Mouse (Mus musculus): ENCODE measurements around the gene Pglyrp1. TPM values are rescaled to one million over a fixed set of nuclear protein-coding genes. Genes with fewer than 3 reads are reported as not detected.
A peak's percentile ranks its signal among the peaks of the same experiment; 100 is the strongest.
"Not testable (repeated sequence)": the region's sequence is repeated elsewhere in the genome, so short reads cannot be mapped to it uniquely, and the experiment has no call there.

The Pglyrp1 gene
- 539 and 693 TPM in 2 replicates for polyA plus RNA-seq (2012; rRNA removed)

DNA sequence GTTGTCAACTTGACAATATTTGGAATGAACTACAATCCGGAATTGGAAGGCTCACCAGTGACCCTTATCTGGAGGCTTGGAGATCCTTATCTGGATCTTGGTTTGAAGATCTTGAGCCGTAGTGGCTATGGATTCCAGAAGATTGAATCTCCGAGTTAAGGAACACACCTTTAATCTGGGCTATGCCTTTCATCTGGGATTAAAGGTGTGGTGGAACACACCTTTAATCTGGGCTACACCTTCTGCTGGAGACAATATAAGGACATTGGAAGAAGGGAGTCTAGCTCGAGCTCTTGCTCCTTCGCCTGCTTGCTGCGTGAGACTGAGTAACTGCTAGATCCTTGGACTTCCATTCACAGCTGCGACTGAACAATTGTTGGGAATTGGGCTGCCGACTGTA lies at the start of gene Pglyrp1:
Pglyrp1 (plus strand) TSS at position 301 of the 400 bp plus-strand sequence.
- WGBS: 80% methylated on average over 1 of the region's 8 CpGs
- not testable (repeated sequence) for DNase-seq (ENCODE audit: low read depth, low spot score)

DNA sequence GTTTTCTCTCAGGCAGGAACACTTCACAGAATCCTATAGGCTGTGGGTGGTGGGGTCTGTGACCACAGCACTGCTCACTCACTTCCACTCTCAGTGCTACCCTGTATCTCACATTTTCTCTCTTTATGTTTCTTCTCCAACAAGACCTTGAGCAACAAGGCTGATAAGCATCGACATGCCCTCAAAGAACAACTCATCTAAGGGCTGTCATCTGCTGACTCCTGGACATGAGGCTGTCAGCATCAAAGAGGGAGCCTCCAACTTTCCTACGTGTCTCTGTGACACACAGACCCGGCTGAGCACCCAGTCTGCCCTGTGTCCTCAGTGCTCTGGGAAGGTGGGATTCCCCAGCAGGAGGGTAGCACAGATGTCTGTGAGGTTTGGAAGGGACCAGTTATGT lies 49.6 kb upstream of the Pglyrp1 start, which contains the start of gene Psg17:
Psg17 (minus strand) TSS at position 101 of the 400 bp plus-strand sequence.
- WGBS: 81% methylated on average over 3 of the region's 3 CpGs
- DNase-seq (ENCODE audit: low read depth, low spot score): no peak

DNA sequence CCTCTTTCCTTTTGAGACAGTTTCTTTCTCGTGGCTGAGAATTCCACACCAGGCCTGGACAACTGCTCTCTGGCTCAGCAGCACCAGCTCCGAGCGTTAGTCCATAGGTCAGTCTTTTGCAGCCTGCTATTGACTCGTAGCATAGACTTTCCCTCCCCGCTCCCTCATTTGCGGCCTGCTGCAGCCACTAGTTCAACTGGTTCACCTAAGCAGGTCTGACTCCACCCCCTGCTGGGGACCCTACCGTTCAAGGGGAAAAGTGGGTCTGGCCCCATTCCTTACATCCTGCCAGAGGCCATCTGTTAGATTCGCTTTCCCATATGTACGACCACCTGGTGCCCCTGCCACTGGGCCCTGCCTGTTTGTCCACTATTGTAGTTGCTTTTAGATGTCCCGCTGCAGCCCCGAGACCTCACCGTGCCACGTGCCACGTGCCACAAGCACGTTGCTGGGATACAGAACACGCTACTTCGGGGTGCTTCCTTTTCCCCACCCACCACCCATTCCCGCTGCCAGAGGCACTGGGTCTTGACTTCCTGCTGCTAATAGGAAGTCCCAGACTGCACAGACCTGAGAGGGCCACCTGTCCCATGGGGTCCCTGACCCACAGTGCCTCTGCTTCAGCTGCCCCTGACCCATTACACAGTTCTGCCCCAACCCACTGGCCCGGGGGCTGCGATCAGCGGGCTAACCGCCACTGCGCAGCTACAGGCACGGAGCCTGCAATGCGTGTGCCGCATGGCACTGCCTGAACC lies 43.2 kb upstream of the Pglyrp1 start:
- no peak for DNase-seq (ENCODE audit: low read depth, low spot score)

DNA sequence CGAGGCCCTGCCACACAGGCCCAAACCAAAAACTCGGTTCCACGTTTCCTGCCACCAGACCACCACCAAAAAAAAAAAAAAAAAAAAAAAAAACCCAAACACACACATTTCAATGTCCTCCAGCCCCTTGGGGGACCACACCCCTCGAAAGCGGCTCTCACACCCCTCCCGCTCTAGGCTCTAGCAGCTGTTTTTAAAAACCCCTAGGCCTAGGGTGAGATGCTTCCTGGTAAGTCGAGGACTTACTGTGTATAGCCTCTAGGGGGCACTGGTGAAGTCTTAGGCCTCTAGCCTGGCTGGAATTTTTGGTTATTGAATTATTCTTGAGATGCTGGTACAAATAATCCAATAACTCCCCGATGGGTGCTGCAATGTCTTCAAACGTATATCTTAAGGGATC lies 42.5 kb upstream of the Pglyrp1 start:
- DNase-seq (ENCODE audit: low read depth, low spot score): no peak
- WGBS: 71% methylated on average over 9 of the region's 9 CpGs

More for the DNA sequence above, 43.2 kb upstream of the Pglyrp1 start:
- 57% methylated on average over 26 of the region's 26 CpGs for WGBS

DNA sequence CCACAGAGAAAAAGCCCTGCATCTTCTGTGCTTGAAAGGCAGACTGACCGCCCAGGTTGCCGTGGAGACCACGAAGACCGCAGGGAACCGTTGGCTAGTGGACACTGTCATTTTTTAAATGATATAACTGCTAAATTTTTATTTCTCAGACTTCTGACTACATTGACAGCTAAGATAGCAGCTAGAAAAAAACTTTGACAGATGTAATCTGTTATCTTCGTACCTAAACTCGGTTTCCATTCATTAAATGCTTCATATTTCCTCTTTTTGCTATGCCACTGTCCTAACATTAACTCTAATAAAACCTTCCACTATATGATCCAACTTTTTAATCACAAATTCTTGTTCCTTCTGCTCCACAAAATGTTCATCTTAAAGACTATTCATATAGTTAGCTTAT lies 41.6 kb upstream of the Pglyrp1 start:
- DNase-seq (ENCODE audit: low read depth, low spot score): no peak
- WGBS: 85% methylated on average over 7 of the region's 7 CpGs

DNA sequence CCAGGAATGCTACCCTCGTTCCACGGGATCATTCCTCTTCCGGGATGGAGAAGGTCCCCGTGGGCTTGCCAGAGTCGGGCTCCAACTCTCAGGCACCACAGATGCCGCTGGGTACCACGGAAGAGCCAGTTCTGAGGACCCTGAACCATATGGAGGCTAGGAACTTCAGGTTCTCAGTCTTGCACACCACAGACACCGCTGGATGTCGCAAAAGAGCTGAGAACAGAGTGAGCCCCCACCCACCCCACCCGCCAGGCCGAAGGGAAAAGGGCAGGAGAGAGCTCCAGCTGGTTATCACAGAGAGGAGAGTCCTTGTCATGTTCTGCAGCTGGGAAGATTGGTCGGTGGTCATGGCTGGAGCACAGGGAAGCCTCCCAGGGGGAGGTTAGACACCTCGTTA lies 38.8 kb upstream of the Pglyrp1 start:
- WGBS: 49% methylated on average over 13 of the region's 13 CpGs
- DNase-seq (ENCODE audit: low read depth, low spot score): no peak

DNA sequence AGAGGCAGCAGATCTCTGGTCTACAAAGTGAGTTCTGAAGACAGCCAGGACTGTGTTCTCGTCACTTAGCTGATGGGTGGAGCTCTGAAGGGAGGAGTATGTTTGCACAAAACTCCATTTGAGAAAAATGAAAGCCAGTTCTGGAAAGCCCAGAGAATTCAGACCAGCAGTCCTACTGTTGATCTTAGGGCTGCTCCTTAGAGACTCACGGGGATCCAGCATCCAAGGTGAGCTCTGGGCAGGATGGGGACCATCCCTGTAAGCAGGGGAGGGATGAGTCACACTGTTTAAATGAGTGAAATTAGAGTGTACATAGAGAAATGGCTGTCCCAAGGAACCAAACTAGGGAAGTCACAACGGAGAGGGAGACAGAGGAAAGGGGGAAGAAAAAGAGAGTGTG lies 31.3 kb upstream of the Pglyrp1 start, which contains the start of gene Mill2:
Mill2 (plus strand) TSS at position 102 of the 400 bp plus-strand sequence.
- DNase-seq (ENCODE audit: low read depth, low spot score): peak; percentile 42

DNA sequence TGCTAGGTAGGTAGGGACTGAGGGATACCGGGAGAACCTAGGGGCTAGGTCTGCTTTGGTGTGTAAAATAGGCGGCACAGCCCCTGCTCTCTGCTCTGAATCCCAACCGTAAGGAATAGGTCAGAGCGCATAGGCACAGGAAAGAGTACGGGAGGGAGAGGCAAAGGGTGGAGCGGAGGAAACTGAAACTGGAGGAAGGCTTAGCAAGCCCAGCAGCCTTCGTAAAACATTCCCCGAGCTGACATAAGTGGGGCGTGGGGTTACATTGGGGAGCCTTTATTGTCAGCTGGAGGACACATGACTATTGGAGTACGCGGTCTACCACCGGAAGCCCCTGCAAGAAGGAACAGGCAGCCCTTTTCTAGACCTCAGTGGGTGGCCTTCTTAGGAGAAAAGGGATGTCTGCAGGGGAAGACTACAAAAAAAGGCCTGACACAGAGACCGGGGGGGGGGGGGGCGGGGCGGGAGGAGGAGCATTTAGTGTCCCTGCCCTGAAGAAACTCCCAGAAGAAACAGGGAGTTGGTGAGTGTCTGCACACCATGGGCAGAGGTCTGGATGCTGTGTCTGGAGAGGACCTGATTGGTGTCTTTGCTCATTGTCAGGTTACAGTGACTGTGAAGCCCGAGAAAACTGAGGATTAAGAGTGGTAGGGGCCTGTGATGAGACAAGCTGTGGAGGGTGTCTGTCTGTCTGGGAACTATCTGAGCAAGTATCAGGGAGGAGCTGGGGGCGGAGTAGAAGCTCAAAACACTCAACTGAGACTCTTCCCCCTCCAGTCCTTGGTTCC lies 30.6 kb upstream of the Pglyrp1 start:
- WGBS: 2% methylated on average over 14 of the region's 17 CpGs
- peak; percentile 65 for DNase-seq (ENCODE audit: low read depth, low spot score)

More for the DNA sequence above, 31.3 kb upstream of the Pglyrp1 start, which contains the start of gene Mill2:
- WGBS: 2% methylated on average over 3 of the region's 3 CpGs

DNA sequence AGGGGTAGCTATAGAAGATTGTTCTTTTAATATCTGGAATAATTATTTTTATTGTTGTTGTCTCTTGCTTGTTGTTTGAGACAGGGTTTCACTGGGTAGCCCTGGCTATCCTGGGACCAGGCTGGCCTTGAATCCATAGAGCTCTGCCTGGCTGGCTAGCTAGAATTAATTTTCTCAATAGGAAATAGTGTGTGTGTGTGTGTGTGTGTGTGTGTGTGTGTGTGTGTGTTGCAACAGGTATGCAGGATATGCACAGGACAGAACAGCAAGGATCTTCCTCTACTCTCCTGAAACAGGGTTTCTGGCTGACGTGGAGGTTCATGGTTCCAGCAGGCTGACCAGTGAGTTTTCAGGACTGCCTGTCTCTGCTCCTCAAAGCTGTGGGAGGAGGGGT lies 30.0 kb upstream of the Pglyrp1 start:
- no peak for DNase-seq (ENCODE audit: low read depth, low spot score)
- WGBS: 60% methylated on average over 1 of the region's 1 CpGs

DNA sequence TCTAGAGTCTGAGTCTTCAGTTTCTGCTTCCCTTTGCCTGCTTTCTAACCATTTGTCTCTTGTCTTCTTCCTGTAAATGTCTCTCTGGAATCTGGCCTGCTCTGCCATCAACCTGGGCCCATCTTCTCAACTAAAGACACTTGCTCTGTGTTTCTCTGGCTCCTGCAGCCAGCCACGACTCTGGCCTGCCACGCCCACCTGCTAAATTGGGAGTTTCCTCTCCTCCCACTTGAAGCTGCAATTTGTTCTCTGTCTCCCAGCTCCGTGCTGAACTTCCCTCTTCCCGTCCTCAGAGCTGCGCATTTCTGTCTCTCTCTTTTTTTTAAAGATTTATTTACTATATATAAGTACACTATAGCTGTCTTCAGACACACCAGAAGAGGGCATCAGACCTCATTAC lies 26.3 kb upstream of the Pglyrp1 start:
- DNase-seq (ENCODE audit: low read depth, low spot score): no peak
- 11% methylated on average over 5 of the region's 5 CpGs for WGBS

DNA sequence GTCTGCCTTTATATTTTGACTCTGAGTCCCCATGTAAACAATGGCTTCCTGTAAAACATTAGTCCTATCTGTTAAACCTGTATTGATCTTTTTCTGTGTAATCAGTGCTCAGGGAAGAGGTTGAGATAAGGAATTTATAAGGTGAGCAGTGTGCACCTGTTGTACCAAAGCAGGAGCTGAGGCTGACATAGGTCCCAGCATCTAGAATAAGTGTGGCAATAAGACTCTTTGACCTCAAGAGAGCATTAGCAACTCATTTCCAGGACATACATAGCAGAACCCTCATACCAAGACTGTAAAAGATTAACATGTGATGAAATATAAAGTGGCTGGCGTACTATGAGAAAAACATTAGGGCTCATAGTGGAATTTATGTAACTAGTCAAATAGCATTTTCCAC lies 22.7 kb upstream of the Pglyrp1 start:
- 38% methylated on average over 1 of the region's 1 CpGs for WGBS

DNA sequence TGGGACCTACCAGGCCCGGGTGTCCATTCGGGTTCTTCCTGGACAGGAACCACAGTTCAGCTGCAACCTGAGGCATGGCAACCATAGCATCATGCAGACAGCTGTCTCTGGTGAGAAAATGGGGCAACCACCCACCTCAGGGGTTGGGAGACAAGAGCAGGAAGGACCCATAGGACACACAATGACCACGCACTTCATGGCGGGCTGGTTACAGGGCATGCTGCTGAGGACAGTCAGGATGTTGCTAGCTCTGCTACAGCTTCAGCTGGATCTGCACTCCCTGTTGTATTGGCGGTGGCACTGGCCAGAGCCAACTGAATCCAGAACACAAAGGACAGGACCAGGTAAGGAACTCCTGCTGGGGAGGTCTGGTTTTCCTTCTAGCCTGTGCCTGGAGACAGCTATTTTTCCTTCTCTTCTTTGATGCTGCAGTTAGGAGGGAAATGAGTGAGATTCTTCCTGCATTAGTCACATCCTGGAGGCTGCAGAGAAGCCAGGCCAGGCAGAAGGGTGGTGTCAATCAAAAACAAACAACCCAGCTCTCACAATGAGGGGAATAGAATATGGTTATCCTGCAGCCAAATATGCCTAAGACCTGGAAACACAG lies 12.7 kb upstream of the Pglyrp1 start:
- no peak for DNase-seq (ENCODE audit: low read depth, low spot score)
- 65% methylated on average over 5 of the region's 5 CpGs for WGBS

More for the DNA sequence above, 22.7 kb upstream of the Pglyrp1 start:
- no peak for DNase-seq (ENCODE audit: low read depth, low spot score)

DNA sequence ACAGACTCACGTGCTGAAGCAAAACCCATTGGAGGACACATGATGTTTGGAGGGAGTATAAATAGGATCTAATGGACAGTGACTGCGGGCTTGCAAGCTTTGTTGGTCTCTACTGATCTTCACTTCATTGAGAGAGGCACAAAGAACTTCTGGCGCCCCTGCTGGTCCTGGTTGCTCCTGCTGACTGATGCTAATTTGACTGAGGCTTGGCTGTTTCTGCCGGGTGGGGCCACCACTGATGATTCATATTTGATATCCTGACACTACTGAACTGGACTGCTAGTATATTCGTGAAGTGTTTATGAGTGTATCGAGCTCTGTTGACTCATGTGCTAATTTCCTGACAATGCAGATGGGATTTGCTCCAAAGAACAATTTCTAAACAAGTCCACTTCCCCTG lies 8.3 kb upstream of the Pglyrp1 start:
- WGBS: 71% methylated on average over 6 of the region's 6 CpGs
- DNase-seq (ENCODE audit: low read depth, low spot score): no peak

DNA sequence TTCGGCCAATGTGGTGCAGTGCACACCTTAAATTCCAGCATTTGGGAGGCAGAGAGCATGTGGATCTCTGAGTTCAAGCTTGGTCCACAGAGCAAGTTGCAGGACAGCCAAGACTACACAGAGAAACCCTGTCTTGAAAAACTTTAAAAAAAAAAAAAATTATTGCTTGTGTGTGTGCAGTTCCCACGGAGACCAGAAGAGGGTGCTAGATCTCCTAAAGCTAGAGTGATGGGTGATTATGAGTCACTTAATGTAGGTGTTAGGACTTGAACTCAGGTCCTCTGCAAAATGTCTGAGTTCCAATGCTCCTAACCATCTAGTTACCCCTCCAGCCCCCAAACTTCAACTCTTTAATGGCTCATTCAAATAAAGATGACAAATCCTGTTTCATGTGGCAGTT lies 2.6 kb upstream of the Pglyrp1 start:
- DNase-seq (ENCODE audit: low read depth, low spot score): no peak
- WGBS: 85% methylated on average over 2 of the region's 2 CpGs

DNA sequence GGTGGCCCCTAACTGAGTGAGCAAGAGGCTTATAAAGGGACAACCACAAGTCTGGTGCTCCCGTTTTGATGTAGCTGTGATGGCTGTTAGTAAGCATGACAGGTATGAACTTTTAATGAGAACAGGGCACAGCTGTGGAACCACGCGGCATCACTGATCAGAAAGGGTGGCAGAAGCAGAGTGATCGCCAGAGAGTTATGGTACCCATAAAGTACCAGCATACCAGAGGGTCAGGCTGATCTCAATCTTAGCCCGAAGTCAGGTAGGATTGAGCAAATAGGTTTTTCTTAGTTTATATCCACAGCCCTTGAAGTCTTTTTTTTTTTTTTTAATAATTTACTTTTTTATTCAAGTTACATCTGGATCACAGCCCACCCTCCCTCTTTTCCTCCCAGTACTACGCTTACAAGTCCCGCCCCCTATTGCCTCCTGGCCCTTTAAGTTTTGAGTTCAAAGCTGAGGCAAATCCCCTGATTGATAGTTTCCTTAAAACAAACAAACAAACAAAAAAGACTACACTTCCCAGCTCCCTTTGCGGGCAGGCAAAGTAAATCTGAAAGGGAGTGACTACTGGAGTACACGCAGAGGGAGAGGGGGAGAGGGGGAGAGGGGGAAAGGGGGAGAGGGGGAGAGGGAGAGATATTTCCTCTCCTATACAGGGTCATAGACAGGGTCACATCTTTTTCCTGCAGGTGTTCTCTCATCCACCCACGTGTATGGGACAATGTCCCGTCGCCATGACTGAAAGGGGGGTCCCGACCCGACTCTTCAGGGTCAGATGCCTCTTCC lies 1.1 kb downstream of the Pglyrp1 start:
- DNase-seq (ENCODE audit: low read depth, low spot score): no peak
- WGBS: 17% methylated on average over 14 of the region's 14 CpGs

DNA sequence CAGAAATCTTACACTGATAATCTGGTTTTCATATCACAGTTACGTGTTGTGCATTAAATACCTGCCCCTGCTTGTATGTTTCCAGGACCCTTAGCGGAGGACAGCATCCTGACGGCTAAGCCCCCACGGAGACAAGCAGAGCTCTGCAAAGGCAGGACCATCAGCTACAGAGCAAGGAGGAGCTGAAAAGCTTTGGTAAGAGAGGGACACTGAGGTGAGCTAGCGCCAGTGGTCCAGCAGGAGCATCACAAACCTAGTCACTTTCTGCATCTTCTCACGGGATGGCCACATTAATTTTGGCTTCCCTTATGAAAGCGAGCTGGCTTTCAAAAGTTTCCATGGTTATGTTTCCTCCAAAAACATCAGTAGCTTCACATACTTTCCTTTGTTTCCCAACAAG lies 1.7 kb downstream of the Pglyrp1 start:
- no peak for DNase-seq (ENCODE audit: low read depth, low spot score)
- WGBS: 5% methylated on average over 7 of the region's 7 CpGs

DNA sequence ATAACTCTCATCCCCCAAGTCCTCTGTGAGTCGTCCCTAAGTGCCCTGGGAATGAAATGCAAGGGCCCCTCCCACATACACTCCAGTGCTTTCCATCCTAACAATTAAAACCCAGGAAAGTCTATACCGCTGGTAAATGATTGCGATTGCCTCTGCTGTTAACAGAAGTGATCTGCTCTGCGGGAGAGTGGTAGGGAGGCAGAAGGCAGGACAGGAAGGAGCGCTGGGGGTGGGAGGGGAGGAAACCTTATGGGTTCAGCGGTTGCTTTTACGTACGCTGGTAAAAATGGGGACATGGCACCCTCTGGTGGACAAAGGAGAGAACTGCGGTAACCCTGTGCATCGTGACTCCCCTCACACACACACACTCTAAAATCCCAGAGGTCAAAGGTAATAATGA lies 2.1 kb downstream of the Pglyrp1 start:
- under 1% methylated on average over 10 of the region's 10 CpGs for WGBS
- DNase-seq (ENCODE audit: low read depth, low spot score): peak; percentile 70

DNA sequence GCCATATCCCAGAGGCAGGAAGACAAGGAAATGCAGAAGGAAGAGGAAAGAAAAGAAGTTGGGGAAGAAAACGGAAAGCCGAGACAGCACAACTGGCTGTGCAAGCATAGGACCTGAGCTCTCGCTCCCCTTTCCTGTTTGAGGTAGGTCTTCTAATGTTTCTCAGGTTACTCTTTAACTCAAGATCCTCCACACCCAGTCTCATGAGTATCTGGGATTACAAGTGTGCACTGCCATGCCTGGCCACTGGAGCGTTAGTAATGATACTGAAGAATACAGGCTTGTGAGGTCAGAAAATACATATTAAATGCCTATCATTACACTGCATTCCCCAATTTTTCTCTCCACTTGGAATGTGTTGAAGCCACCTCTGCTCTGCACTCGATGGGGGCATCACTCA lies 4.2 kb downstream of the Pglyrp1 start:
- no peak for DNase-seq (ENCODE audit: low read depth, low spot score)
- 40% methylated on average over 5 of the region's 5 CpGs for WGBS

DNA sequence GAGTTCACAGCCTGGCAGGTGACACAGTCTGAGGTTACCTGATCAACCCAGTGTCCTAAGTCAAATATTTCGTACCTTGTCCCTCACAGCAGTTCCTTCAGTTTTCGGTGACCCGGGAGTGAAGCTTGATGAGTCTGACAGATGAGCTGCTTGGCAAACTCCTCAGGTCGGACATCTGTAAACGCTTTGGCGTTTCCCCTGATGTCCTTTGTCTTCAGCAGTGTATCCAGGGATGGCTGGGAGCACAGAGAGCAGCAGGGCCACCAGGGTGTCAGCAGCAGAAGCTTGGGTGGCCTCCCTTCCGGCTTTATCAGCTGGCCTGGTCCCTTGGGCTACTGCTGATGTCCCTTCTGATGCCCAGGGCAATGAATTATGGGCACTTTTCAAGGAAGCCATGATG lies 7.6 kb downstream of the Pglyrp1 start:
- WGBS: 83% methylated on average over 7 of the region's 7 CpGs

More for the DNA sequence above, 7.6 kb downstream of the Pglyrp1 start:
- no peak for DNase-seq (ENCODE audit: low read depth, low spot score)

Measured in large intestine, adult 2 months (tissue).